Mouse (Mus musculus): Measurements from ENCODE around the gene Gabra6.

- no peak for TF ChIP-seq CTCF (IDR thresholded peaks at IDR 0.05; ENCODE audit: borderline replicate concordance, control insufficient read depth, extremely low read depth, insufficient read depth, low read length, poor library complexity)
- no peak for TF ChIP-seq POLR2A (IDR thresholded peaks at IDR 0.05; ENCODE audit: control insufficient read depth, extremely low read depth, insufficient read depth, low read length, poor library complexity)
These were observed 11.8 kb downstream of the Gabra6 start for GRCm38 (mm10) chr11:42309086-42309485.
